Mouse (Mus musculus): ENCODE results near the gene Bpifb1. TPM values are rescaled to one million over a fixed set of nuclear protein-coding genes. Genes with fewer than 3 reads are reported as not detected.

The Bpifb1 gene
- not detected in 4 replicates for total RNA-seq (2023; ENCODE audit: inconsistent age)

DNA sequence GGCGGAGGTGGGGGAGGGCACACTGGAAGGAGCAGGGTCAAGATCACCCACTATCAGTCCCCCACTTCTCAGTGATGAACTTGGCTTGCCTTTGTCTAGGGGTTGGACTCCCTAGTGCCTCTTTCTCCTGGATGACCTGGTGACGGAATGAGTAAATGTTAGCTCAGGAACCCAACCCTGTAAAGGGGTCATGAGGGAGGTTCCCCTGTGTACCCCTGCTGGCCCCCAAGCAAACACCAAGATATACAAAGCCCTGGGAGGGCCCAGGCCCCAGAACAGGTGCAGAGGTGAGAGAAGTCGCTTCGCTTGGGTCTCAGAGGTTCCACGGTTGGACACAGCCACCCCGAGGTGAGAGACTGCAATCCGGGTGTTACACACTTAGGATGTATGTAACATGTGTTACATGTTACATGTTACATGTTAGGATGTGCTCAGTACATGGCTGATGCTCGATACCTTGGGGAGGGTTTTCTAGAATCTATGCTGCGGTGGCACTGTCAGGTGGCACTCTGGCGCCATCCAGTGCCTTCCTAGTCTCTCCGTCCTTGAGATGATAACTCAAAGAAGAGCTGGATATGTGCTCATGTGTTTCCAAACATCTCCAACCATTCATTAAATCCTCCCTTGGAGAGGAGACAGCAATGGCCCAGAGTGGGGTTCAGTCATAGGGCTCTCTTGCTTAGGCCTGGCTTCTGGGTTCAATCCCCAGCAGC is at the start of gene Bpifb1:
Gene Bpifb1, plus strand, starts transcription at position 273 of the 713 bp plus-strand sequence.

DNA sequence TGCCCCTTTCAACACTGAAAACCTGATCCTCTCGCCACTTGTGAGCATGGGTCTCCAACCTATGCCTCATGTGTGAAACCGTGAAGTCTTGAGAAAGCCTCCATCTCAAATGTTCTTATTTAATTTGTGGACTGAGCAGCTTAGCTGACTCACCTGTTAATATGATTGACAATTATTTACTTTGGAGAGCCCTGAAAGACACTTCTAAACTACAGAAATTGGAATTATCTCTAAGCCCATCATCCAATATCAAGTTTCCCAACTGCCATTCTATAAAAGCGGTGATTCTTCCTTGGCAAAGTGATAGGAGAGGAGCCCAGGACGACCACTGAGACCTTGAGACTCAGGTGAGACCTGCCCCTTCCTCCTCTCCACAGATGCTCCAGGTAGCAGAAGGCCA is 48.0 kb upstream of the Bpifb1 start, which contains the start of gene Bpifa1:
Gene Bpifa1, plus strand, starts transcription at position 301 of the 400 bp plus-strand sequence.

DNA sequence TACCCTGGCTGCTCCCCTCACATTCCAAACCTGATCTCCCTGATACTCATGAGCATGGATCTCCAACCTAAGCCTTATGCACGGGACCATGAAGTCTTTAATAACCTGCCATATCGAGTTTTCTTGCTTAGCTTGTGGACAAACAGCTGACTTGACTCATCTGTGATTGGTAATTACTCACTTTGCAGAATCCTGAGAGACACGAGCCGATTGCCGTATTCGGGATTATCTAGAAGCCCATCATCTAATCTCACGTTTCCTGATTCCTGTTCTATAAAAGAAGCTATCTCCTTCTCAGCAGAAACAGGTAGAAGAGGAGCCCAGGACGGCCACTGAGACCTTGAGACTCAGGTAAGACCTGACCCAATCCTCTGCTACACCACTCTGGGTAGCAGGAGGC is 28.3 kb upstream of the Bpifb1 start, which contains the start of gene Bpifa5:
Gene Bpifa5, plus strand, starts transcription at position 301 of the 400 bp plus-strand sequence.

DNA sequence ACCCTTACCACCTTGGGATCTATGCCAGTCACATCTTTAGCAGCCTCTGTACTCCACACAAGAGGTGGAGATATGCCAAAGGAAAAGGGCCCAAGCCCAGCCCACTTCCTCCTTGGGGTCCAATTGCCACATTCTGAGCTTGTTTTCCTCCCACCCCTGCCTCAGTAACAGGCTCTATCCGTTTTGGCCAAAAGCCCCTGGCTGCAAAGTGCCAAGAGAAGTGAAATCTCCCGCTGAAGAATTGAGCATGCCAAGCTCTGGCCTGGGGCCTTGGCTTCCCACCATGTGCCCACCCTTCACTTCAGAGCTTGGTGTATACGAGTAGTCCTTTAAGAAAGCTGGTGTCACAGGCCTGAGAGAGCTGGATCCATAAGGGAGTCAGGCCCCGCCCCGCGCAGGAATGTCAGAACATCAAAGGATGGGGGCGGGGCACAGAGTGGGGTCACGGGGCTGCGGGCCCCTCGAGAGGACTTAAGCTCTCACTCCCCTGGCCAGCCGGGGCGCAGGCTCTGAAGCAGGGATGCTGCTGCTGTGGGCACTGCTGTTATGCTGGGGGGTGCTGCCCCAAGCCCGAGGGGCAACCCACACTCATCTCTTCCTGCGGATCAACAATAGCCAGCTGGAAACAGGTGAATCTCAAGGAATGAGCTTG is 32.8 kb downstream of the Bpifb1 start, which contains the start of gene Bpifb5:
Gene Bpifb5, plus strand, starts transcription at position 478 of the 652 bp plus-strand sequence.

DNA sequence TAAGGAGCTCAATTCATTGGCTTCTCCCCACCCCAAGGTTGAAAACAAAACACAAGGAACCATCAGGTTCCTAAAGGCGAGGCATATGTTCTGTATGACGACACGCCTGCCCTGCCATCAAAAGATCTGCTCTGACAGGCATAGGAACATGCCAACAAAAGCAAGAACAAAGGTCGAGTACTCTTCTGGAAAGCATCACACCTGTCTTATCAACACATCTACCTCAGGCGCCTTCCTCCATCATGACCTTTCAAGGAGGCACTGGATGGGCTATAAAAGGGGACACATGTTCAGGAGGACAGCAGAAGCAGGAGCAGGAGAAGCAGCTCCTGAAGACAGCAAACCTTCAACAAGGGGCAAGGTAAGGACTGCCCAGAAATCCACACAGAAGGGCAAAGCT is 66.9 kb downstream of the Bpifb1 start, which contains the start of gene Bpifb9a:
Gene Bpifb9a, plus strand, starts transcription at position 301 of the 400 bp plus-strand sequence.

Other genes with a start within 250 kb of the Bpifb1 start
- not detected in 4 replicates for gene Bpifa6, start 215.9 kb upstream of the Bpifb1 start, total RNA-seq (2023; ENCODE audit: inconsistent age)
- not detected in 4 replicates for gene Bpifa2, start 182.6 kb upstream of the Bpifb1 start, total RNA-seq (2023; ENCODE audit: inconsistent age)
- not detected in 4 replicates for gene Bpifa3, start 60.5 kb upstream of the Bpifb1 start, total RNA-seq (2023; ENCODE audit: inconsistent age)
- not detected in 4 replicates for gene Bpifa1, start 47.9 kb upstream of the Bpifb1 start, total RNA-seq (2023; ENCODE audit: inconsistent age)
- not detected in 4 replicates for gene Bpifa5, start 28.2 kb upstream of the Bpifb1 start, total RNA-seq (2023; ENCODE audit: inconsistent age)
- gene Bpifb5, start 32.9 kb downstream of the Bpifb1 start, total RNA-seq (2023; ENCODE audit: inconsistent age): not detected in 4 replicates
- not detected in 4 replicates for gene Bpifb9a, start 67.0 kb downstream of the Bpifb1 start, total RNA-seq (2023; ENCODE audit: inconsistent age)
- gene Bpifb9b, start 116.4 kb downstream of the Bpifb1 start, total RNA-seq (2023; ENCODE audit: inconsistent age): not detected in 4 replicates
- 11.2 to 15.6 TPM (median 12.6 TPM) in 4 replicates for gene Cdk5rap1, start 182.2 kb downstream of the Bpifb1 start, total RNA-seq (2023; ENCODE audit: inconsistent age)
- gene Snta1, start 217.3 kb downstream of the Bpifb1 start, total RNA-seq (2023; ENCODE audit: inconsistent age): 0.39 TPM in 1 of 4 replicates, not detected in the others
- 28.6 to 41.1 TPM (median 38.0 TPM) in 4 replicates for gene Cbfa2t2, start 245.7 kb downstream of the Bpifb1 start, total RNA-seq (2023; ENCODE audit: inconsistent age)